ENCODE assay signal across 18 mouse cellular contexts in the genomic region with DNA sequence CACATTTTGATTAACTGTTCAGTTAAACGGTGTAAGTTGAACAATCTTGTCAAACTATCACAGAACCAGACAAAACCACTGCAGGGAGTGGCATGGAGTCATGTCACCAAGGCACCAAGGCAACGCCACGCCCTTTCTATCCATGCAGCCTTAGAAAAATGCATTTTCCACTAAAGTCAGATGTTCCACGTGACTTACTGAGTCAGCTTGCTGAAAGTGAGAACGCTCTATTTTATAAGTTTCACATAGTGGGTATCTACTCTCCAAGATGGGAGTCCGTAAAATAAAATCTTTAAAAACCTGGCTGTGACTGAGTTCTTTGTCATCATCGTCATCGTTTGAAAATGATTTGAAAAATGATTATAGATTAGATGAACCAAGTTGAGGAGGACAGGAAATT.
"Had no signal": no experiment of that assay in that cellular context is flagged by ENCODE, and none has a peak within 500 bp of the region (broad histone marks: within the 10 kb centered on the region; RNA-seq: fewer than 3 reads in every experiment).

No protein-coding gene starts in this region.

- H3K36me3 ChIP-seq: kidney, embryonic 15.5 days; limb, embryonic 10.5 days; limb, embryonic 13.5 days; liver, embryonic 12.5 days; liver, embryonic 15.5 days; lung, embryonic 15.5 days; midbrain, embryonic 10.5 days; midbrain, embryonic 13.5 days had no signal

- H3K9me3 ChIP-seq: kidney, embryonic 15.5 days; limb, embryonic 10.5 days; limb, embryonic 13.5 days; liver, embryonic 12.5 days; liver, embryonic 15.5 days; lung, embryonic 15.5 days; megakaryocyte, embryonic 14.5 days; midbrain, embryonic 10.5 days; midbrain, embryonic 13.5 days had no signal

- H3K4me1 ChIP-seq: midbrain, embryonic 13.5 days had no signal

- H3K27me3 ChIP-seq: kidney, embryonic 15.5 days; limb, embryonic 13.5 days; liver, embryonic 12.5 days; liver, embryonic 15.5 days; lung, embryonic 15.5 days; midbrain, embryonic 13.5 days had no signal

- H3K9ac ChIP-seq: kidney, embryonic 15.5 days; limb, embryonic 13.5 days; liver, embryonic 12.5 days; liver, embryonic 15.5 days; lung, embryonic 15.5 days; midbrain, embryonic 13.5 days had no signal

- H3K4me2 ChIP-seq: limb, embryonic 13.5 days; liver, embryonic 12.5 days; liver, embryonic 15.5 days; lung, embryonic 15.5 days; midbrain, embryonic 13.5 days had no signal

- H3K27ac ChIP-seq: limb, embryonic 10.5 days; limb, embryonic 13.5 days; liver, embryonic 12.5 days; liver, embryonic 15.5 days; lung, embryonic 15.5 days; midbrain, embryonic 10.5 days; midbrain, embryonic 13.5 days had no signal

- ATAC-seq: liver, embryonic 12.5 days; midbrain, embryonic 13.5 days; midbrain, embryonic 16.5 days had no signal

- H3K4me3 ChIP-seq: kidney, embryonic 15.5 days; limb, embryonic 10.5 days; limb, embryonic 13.5 days; liver, embryonic 12.5 days; liver, embryonic 15.5 days; lung, embryonic 15.5 days; megakaryocyte, embryonic 14.5 days; midbrain, embryonic 10.5 days; midbrain, embryonic 13.5 days had no signal

- DNase-seq: kidney, adult 18-20 months; kidney, postnatal 10 days; kidney, postnatal 36 days; liver; lung, adult 18-20 months; lung, postnatal 10 days; lung, postnatal 36 days; thymus, adult 2 months had no signal
